Comparison of ENCODE assay signal across 24 mouse cellular contexts in the genomic region with DNA sequence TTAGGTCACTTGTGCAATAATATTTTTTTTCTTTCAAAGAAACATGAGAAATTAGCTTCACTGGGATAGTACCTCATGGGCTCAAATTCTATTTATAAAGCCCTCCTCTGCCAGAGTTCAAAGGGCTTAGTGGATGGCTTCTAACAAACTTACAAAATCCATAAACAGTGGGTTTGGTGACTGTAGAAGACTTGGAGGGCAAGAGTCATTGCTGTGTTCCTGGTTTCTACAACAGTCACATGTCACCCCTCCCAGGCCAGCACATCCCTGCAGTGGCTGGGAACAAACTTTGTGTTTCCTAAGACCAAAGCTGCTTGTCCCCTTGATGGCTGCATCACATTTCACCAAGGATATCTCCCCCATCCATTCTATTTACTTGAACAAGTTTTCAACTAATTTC.
"Had no signal": no experiment of that assay in that cellular context is flagged by ENCODE, and none has a peak within 500 bp of the region (broad histone marks: within the 10 kb centered on the region; RNA-seq: fewer than 3 reads in every experiment).

No protein-coding gene starts in this region.

- H3K27ac ChIP-seq: heart, adult 2 months; heart, embryonic 13.5 days; heart, embryonic 15.5 days; hindbrain, embryonic 10.5 days; hindbrain, embryonic 12.5 days; hindbrain, embryonic 14.5 days; intestine, embryonic 15.5 days; layer of hippocampus, adult 2 months; left cerebral cortex, adult 2 months; limb, embryonic 10.5 days; limb, embryonic 12.5 days had no signal

- ATAC-seq: forebrain, postnatal 0 days; hindbrain, embryonic 16.5 days; inflammation-experienced regulatory T-cells, adult 6 months; intestine, embryonic 15.5 days; intestine, postnatal 0 days had no signal

- H3K4me1 ChIP-seq: heart, embryonic 15.5 days; intestine, embryonic 15.5 days had no signal

- H3K36me3 ChIP-seq: heart, embryonic 13.5 days; heart, embryonic 15.5 days; hindbrain, embryonic 10.5 days; hindbrain, embryonic 12.5 days; intestine, embryonic 15.5 days; limb, embryonic 10.5 days; limb, embryonic 12.5 days had no signal

- H3K9ac ChIP-seq: forebrain, postnatal 0 days; heart, embryonic 13.5 days; heart, embryonic 15.5 days; hindbrain, embryonic 12.5 days; hindbrain, embryonic 14.5 days; intestine, embryonic 15.5 days; limb, embryonic 12.5 days had no signal

- H3K4me2 ChIP-seq: heart, embryonic 11.5 days; heart, embryonic 13.5 days; heart, embryonic 15.5 days; hindbrain, embryonic 12.5 days; hindbrain, embryonic 14.5 days; intestine, embryonic 15.5 days; limb, embryonic 12.5 days had no signal

- DNase-seq: forebrain, postnatal 0 days; gastrocnemius, postnatal 25 days; heart, adult 2 months; heart, postnatal 14 days; heart, postnatal 4 days; kidney, adult 18-20 months; kidney, adult 8-10 months; kidney, postnatal 10 days; kidney, postnatal 25 days; kidney, postnatal 4 days had no signal

- H3K9me3 ChIP-seq: heart, embryonic 13.5 days; heart, embryonic 15.5 days; hindbrain, embryonic 10.5 days; hindbrain, embryonic 12.5 days; intestine, embryonic 15.5 days; limb, embryonic 10.5 days had no signal

- H3K27me3 ChIP-seq: heart, embryonic 13.5 days; heart, embryonic 15.5 days; hindbrain, embryonic 12.5 days; intestine, embryonic 15.5 days; limb, embryonic 12.5 days had no signal

- H3K4me3 ChIP-seq: heart, adult 2 months; heart, embryonic 13.5 days; heart, embryonic 15.5 days; hindbrain, embryonic 10.5 days; hindbrain, embryonic 12.5 days; intestine, embryonic 15.5 days; layer of hippocampus, adult 2 months; left cerebral cortex, adult 2 months; limb, embryonic 10.5 days; limb, embryonic 12.5 days had no signal
